Mouse (Mus musculus) 3134 (cell line): ENCODE measurements at regions not wholly inside any gene's neighbourhood (a gene's known extent, or its start where the extent isn't known, plus 50 kb on each side); places are given as distances from the start of the nearest gene placed in this dataset.

Experiments used
- DNase-seq: peaks from one replicate; pipeline ENCODE4 v3.0.0-alpha.2; 2011; ENCODE audit warnings: low spot score; ENCODE audit not compliant: insufficient read length; ENCODE audit errors: extremely low read depth

DNA sequence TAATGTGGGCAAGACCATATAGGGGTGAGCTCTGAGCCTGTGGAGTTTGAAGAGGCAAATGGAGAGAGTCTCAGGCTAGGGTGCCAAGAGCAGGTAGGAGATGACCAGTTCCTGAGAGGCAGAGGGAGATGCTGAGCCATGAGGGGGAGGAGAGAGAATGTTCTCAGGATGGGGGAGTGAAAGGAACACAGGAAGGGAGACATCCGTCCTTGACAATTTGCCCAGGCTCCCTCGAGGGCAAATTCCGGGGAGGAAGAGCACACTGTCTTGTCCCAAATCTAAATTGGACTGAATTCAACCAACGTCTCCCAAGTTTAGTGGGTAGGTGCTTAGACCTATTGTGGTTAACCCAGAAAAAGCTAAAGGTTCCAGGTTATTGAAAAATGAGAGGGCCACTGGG, 81.2 kb upstream of the Nck2 start:
- DNase-seq: no peak

DNA sequence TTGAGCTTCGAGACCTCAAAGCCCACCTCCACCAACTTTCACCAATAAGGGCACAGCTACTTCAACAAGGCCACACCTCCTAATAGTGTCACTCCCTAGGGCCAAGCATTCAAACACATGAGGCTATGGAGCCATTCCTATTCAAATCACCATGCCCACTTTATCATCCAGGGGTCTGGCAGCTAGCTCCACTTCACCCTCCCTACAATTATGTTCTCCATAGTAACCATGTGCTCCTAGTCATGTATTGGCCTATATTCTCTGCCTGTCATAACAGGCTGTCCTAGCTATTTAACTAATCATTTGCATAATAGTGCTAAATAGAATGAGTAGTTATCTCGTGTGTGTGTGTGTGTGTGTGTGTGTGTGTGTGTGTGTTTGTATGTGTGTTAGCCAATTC, 77.9 kb upstream of the Nck2 start:
- DNase-seq: no peak

DNA sequence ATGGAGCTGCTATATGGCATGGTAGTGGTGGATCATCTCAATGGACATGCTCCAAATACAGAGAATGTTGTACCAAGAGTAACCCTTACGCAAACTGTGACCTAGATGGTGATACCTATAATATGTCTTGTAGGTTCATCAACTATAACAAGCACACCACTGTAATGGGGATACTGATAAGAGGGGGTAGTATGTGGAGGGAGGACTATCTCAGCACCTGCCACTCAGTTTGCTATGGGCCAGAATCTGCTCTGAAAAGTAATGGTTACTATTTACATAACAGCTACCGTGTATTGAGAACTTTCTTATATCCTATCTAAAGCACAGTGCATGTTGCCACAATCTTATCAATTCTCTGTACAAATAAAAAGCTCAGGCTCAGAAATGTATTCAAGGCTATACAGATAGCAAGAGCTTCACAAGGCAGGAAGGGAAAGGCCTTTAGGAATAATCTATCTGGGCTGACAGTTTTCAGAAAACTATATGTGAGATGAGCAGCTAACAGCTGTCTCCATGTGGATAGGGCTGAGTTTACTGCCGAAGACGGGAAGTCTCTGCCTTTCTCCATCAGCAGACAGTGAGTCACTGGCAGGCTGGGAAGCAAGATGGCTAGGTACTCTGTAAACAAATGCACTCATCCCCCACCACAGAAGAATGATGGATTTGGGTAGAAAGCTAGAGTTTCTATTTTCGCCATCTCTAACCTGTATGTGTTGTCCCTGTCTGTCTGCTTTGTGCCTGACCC, 77.1 kb upstream of the Nck2 start:
- DNase-seq: no peak

DNA sequence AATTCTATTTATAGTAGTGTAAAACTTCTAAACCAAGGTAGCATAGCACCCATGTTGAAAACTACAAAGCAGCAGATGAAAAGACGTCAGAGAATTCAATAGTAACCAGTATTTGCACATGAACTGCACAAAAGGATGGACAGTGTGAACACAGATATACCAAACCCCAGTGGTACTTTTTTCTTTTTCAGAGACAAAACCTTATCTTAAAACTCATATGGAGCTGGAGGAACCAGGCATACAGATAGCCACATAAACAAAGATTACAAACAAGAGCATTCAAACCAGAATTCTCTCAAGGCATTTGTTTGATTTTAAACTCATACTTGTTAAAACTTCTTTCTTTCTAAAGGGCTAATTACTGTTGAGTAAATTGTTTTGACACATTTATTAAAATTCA, 72.5 kb upstream of the Nck2 start:
- no peak for DNase-seq

DNA sequence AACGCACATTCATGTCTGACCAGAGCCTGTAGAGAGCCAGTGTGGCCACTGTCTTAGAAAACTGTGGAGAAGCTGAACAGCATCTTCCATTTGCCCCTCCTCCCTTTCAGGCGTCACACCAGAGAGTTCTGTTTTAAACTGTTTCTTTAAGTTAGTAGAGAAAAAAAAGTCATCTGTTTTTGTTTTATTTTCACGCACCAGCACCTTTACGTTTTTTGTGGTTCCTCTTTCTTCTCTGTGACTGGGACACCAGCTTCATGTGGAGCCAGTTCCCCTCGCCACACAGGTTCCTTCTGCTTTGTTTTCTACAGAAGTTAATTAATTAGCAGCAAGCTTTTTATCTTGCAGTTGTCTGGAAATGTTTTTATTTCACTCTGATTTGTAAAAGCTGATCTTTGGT, 69.4 kb upstream of the Nck2 start:
- DNase-seq: no peak

DNA sequence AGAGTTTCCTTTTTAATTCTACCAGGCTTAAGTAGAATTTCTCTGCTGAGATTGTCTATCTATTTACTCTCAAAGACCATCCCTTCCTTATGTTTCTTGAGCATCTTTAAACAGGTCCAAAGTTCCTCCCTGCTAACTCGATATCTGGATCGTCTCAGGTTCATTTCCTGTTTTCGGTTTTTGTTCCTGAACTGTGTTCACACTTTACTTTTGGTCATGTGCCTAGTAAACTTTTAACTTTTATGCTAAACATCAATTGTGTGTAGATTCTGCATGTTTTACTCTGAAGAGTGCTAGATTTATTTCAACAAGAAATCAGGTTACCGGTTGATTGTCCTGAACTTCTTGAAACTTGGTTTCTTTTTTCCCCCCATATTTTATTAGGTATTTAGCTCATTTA, 68.5 kb upstream of the Nck2 start:
- DNase-seq: no peak

DNA sequence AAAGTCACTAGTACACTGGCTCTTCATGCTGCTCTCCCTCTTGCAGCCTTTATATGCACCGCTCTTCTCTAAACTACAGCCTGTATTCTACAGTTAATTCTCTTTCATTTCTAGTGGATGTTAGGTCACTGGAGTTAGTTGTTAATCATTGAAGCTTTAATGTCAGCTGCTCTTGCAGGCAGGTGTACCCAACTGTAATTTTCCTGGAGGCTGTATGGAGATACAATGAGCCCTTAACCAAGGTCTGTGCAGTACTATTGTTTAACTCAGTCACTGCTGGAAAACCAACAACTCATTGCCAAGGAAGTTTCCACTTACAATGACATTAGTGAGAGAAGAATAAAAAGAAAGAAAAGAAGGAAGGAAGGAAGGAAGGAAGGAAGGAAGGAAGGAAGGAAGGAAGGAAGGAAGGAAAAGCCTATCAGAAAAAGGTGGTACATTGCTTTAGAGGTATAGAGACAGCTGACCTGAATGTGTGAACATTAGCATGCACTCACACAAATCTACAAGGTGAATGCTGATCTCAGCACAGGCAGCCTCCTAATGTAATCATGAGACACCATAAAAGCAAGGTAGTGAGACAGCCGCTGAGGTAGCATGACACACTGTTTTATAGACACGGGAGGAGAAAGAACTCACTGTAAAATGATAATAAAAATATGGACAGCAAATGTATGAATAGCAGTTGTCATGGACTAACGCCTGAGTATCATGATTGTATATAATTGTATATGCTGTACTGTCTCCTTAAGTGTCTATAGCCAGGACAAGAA, 66.7 kb upstream of the Nck2 start:
- DNase-seq: no peak

DNA sequence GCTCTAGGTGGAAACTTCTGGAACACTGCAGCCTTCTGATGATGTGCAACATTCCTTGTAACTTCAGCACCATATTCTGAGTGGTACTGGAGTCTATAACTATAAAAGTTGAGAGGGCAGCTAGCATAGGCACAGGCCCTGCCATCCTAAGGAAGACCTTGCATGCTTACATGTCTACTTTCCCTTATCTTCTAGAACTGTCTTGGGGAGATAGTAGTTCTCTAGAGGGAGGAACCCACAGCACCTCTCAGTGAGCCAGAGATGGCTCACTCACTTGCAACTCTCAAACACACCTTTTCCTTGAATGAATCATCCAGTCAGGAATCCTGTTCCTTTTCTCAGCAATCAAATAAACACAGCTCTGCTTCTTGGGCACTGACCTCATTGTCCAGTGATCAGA, 59.4 kb upstream of the Nck2 start:
- DNase-seq: no peak

DNA sequence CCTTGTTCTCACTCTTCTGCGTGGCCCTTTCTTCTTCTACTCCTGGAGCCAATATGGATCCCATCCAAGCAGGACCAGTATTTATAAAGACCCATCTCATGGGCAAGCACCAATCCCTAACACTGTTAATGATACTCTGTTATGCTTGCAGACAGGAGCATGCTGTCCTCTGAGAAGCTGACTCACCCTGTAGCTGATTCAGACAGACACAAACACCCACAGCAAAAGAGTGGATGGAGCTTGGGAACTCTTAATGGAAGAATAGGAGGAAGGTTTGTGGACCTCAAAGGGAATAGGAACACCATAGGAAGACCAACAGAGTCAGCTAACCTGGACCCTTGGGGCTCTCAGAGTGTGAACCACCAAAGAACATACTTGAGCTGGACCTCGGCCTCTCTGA, 50.3 kb upstream of the Nck2 start:
- no peak for DNase-seq
